Mouse (Mus musculus) cerebellum, adult 2 months (tissue): ENCODE results near the gene Cnksr1.

Experiments
- CTCF ChIP-seq: fragments of 200-500 bp; IDR thresholded peaks from 2 replicates; pipeline ENCODE4 v1.5.1; 2011; ENCODE audit warnings: low read depth, mild to moderate bottlenecking, control low read depth, low read length, moderate library complexity, borderline replicate concordance; ENCODE audit not compliant: insufficient read depth
- POLR2A ChIP-seq: fragments of 200-500 bp; IDR thresholded peaks from 2 replicates; pipeline ENCODE4 v1.6.1; 2011; ENCODE audit warnings: low read length, control low read depth, borderline replicate concordance; ENCODE audit not compliant: insufficient read depth

DNA sequence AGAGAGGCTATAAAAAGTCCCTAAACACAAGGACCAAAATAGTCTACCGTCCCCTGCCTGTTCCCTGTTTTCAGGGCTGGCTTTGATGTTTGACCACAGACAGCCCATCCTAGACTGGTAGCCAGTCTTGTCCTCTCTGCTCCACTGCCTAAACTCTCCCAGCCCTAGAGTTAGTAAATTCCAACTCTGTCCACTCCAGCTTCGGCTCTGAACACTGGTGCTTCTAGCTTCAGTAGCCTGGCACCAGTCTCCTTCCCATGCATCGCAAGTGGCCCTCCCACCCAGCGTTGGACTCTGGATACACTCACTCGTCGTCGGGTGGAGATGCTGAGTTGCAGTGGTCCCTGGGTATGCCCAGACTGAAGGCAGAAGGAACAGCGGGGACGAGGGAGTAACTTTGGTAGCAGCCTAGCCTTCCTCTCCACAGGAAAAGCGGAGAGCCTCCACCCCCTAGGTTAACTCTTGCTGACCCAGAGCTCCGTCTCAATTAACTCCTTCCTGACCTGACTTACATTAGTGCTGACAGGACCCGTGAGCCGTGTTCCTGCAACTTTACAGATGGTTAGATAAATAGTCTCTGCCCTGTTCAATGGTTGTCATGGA is 15.6 kb upstream of the Cnksr1 start, which contains the start of gene Grrp1:
- TF ChIP-seq CTCF = no peak
- no peak for TF ChIP-seq POLR2A
